Mouse (Mus musculus): ENCODE measurements around the gene Card19.

DNA sequence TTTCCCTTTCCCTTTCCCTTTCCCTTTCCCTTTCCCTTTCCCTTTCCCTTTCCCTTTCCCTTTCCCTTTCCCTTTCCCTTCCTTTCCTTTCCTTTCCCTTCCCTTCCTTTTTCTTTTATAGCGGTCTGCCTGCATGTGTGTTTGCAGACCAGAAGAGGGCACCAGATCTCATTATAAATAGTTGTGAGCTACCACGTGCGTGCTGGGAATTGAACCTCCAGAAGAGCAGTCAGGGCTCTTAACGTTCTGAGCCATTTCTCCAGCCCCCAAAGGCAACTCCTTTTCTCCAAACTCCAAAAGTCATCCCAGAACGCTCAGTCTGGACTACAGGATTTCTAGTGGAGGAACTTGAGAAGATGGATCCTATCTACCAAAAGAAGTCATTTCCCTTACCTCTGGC, 5.1 kb upstream of the Card19 start:
- TF ChIP-seq POLR2A (IDR thresholded peaks at IDR 0.05; ENCODE audit: control insufficient read depth, low read depth, low read length), result no peak
- no peak for TF ChIP-seq CTCF (IDR thresholded peaks at IDR 0.05; ENCODE audit: control insufficient read depth, insufficient read depth, insufficient replicate concordance, low read depth, low read length)

All from testis, adult 2 months (tissue).